Mouse (Mus musculus) erythroid progenitor cell, adult 5-6 weeks (primary cell): ENCODE results near the gene Gm28551. TPM values are rescaled to one million over a fixed set of nuclear protein-coding genes. Genes with fewer than 3 reads are reported as not detected.
A peak's percentile ranks its signal among the peaks of the same experiment; 100 is the strongest.
"Not testable (repeated sequence)": the region's sequence is repeated elsewhere in the genome, so short reads cannot be mapped to it uniquely, and the experiment has no call there.

Experiments
- ATAC-seq: replicated peaks from 2 replicates; pipeline ENCODE4 v1.8.0; 2016; ENCODE audit warnings: moderate number of reproducible peaks, mild to moderate bottlenecking, moderate TSS enrichment, inconsistent platforms; ENCODE audit not compliant: poor library complexity, low FRiP score, severe bottlenecking
- total RNA-seq, 2 experiments: library from RNA; stranded (forward) in 1 of 2; stranded (reverse) in 1 of 2; fragments of 150-400 nt in 1 of 2; fragments of 186-747, 209-891 nt in 1 of 2; gene quantifications; 2 replicates each; pipeline versions ENCODE4 v1.2.3 to v1.2.4; 2015 to 2017; ENCODE audit warnings: low replicate concordance in 2 of 2

Gene Gm28551
- total RNA-seq (2015; ENCODE audit: low replicate concordance) (not detected in 2 replicates), total RNA-seq (2017; ENCODE audit: low replicate concordance) (not detected in 2 replicates)

GRCm38 (mm10) chr1:53352327-53353261 lies at the start of gene Gm28551, which contains the start of the genes Asdurf and Asnsd1:
Gm28551 (minus strand) TSS chr1:53352667.
Asdurf (minus strand) TSS chr1:53352619.
Asnsd1 (minus strand) TSS chr1:53352752.
- ATAC-seq: peak; percentile 100

GRCm38 (mm10) chr1:53393936-53394760 lies 41.7 kb upstream of the Gm28551 start:
- ATAC-seq: not testable (repeated sequence)

GRCm38 (mm10) chr1:53388762-53389161 lies 36.3 kb upstream of the Gm28551 start:
- no peak for ATAC-seq

- ATAC-seq: no peak
Observed at GRCm38 (mm10) chr1:53384085-53384688, 31.7 kb upstream of the Gm28551 start.

GRCm38 (mm10) chr1:53377731-53378130 lies 25.3 kb upstream of the Gm28551 start:
- ATAC-seq: no peak

- not testable (repeated sequence) for ATAC-seq
Observed at GRCm38 (mm10) chr1:53375965-53376364, 23.5 kb upstream of the Gm28551 start.

GRCm38 (mm10) chr1:53358988-53359387 lies 6.5 kb upstream of the Gm28551 start:
- ATAC-seq: no peak

- ATAC-seq: no peak
Observed at GRCm38 (mm10) chr1:53341071-53341470, 11.4 kb downstream of the Gm28551 start.

GRCm38 (mm10) chr1:53337403-53337802 lies 15.1 kb downstream of the Gm28551 start:
- not testable (repeated sequence) for ATAC-seq

GRCm38 (mm10) chr1:53335465-53335864 lies 17.0 kb downstream of the Gm28551 start:
- no peak for ATAC-seq

GRCm38 (mm10) chr1:53333527-53333926 lies 18.9 kb downstream of the Gm28551 start:
- ATAC-seq: not testable (repeated sequence)

GRCm38 (mm10) chr1:53324827-53325494 lies 27.5 kb downstream of the Gm28551 start:
- ATAC-seq: no peak

- no peak for ATAC-seq
Observed at GRCm38 (mm10) chr1:53324277-53324676, 28.2 kb downstream of the Gm28551 start.

- ATAC-seq: no peak
Observed at GRCm38 (mm10) chr1:53323254-53323653, 29.2 kb downstream of the Gm28551 start.

GRCm38 (mm10) chr1:53321662-53322344 lies 30.7 kb downstream of the Gm28551 start:
- no peak for ATAC-seq

- ATAC-seq: peak; percentile 98
Observed at GRCm38 (mm10) chr1:53312989-53313967, 39.2 kb downstream of the Gm28551 start, which contains the start of gene Osgepl1. Osgepl1 (plus strand) TSS chr1:53313624.

- no peak for ATAC-seq
Observed at GRCm38 (mm10) chr1:53300506-53300905, 52.0 kb downstream of the Gm28551 start.
